Mouse (Mus musculus) liver, embryonic 11.5 days (tissue): ENCODE data around the gene Clstn2. TPM values are rescaled to one million over a fixed set of nuclear protein-coding genes. Genes with fewer than 3 reads are reported as not detected.

Source experiments
- ATAC-seq: fragments of 200-750 bp; cut with Nextera tagmentation; replicated peaks from 2 replicates; pipeline ENCODE4 v1.8.0; 2017; ENCODE audit warnings: moderate number of reproducible peaks, mild to moderate bottlenecking, moderate TSS enrichment, moderate library complexity; ENCODE audit not compliant: low FRiP score
- DNase-seq: peaks from one replicate; pipeline ENCODE4 v3.0.0-alpha.2; 2017; ENCODE audit warnings: low spot score
- H3K27ac ChIP-seq: fragments of 300-500 bp; sonication (generic); 2 replicates; pipeline ENCODE4 v1.5.1; 2014; ENCODE audit warnings: mild to moderate bottlenecking, low read depth, low read length, control low read depth
- H3K27me3 ChIP-seq: fragments of 300-500 bp; sonication (generic); replicated peaks from 2 replicates; pipeline ENCODE4 v1.6.1; 2014; ENCODE audit warnings: low read length, mixed read lengths; ENCODE audit not compliant: control insufficient read depth, insufficient read depth
- H3K36me3 ChIP-seq: fragments of 300-500 bp; sonication (generic); 2 replicates; pipeline ENCODE4 v1.6.1; 2014; ENCODE audit warnings: mild to moderate bottlenecking, low read length, moderate library complexity, mixed read lengths; ENCODE audit not compliant: control insufficient read depth, insufficient read depth
- H3K4me1 ChIP-seq: fragments of 300-500 bp; sonication (generic); replicated peaks from 2 replicates; pipeline ENCODE4 v1.6.1; 2014; ENCODE audit warnings: low read length, mixed read lengths; ENCODE audit not compliant: control insufficient read depth, insufficient read depth
- H3K4me2 ChIP-seq: fragments of 300-500 bp; sonication (generic); 2 replicates; pipeline ENCODE4 v1.6.1; 2014; ENCODE audit warnings: mild to moderate bottlenecking, control low read depth, moderate library complexity
- H3K4me3 ChIP-seq: fragments of 300-500 bp; sonication (generic); 2 replicates; pipeline ENCODE4 v1.5.1; 2014; ENCODE audit warnings: low read depth, low read length, control low read depth
- H3K9ac ChIP-seq: fragments of 300-500 bp; sonication (generic); 2 replicates; pipeline ENCODE4 v1.6.1; 2014; ENCODE audit warnings: low read depth, low read length, control low read depth
- H3K9me3 ChIP-seq: fragments of 300-500 bp; sonication (generic); 2 replicates; pipeline ENCODE4 v1.6.1; 2016; ENCODE audit warnings: low read length, inconsistent platforms, mixed read lengths; ENCODE audit not compliant: control insufficient read depth
- WGBS: fragments of 180-500 bp; shearing (Covaris S2); extraction: QIAGEN DNeasy Blood & Tissue Kit; methylation state at CpG from one replicate; pipeline ENCODE4 v1.1.7; 2014; 5-methylcytosine and 5-hydroxymethylcytosine counted together
- polyA plus RNA-seq: library from polyadenylated mRNA; unstranded; fragments of >200 nt; fragmentation: Nextera tagmentation; extraction: Ambion mirVana; gene quantifications from 2 replicates; pipeline ENCODE4 v1.2.1, GENCODE M21; 2014

The Clstn2 gene
- polyA plus RNA-seq, 1 experiment from 2014 or later = 1.2 TPM

GRCm38 (mm10) chr9:97826077-97826947, 206.7 kb downstream of the Clstn2 start:
- Histone ChIP-seq H3K36me3 (no peaks in the 10 kb centered on the region), H3K4me1 (no peaks in the 10 kb centered on the region), H3K27me3 (no peaks in the 10 kb centered on the region), H3K9ac (no peak overlapping the region), H3K4me2 (no peak overlapping the region), H3K9me3 (no peaks in the 10 kb centered on the region), H3K4me3 (no peak overlapping the region), H3K27ac (no peak overlapping the region)
- DNase-seq (no peak), ATAC-seq (no peak)
- WGBS = 63% methylated on average over 16 of the region's 16 CpGs

GRCm38 (mm10) chr9:97817116-97817515, 215.9 kb downstream of the Clstn2 start:
- 42% methylated on average over 4 of the region's 4 CpGs for WGBS

GRCm38 (mm10) chr9:97816143-97816805, 216.7 kb downstream of the Clstn2 start:
- no peak for ATAC-seq
- 73% methylated on average over 3 of the region's 3 CpGs for WGBS
- Histone ChIP-seq H3K27ac (no peak overlapping the region), H3K4me3 (no peak overlapping the region), H3K9ac (no peak overlapping the region), H3K36me3 (no peaks in the 10 kb centered on the region), H3K27me3 (no peaks in the 10 kb centered on the region), H3K4me1 (no peaks in the 10 kb centered on the region), H3K4me2 (no peak overlapping the region), H3K9me3 (no peaks in the 10 kb centered on the region)
- DNase-seq = no peak

More at GRCm38 (mm10) chr9:97817116-97817515, 215.9 kb downstream of the Clstn2 start:
- no peak overlapping the region for H3K4me3 ChIP-seq
- no peaks in the 10 kb centered on the region for H3K36me3 ChIP-seq
- H3K4me2 ChIP-seq = no peak overlapping the region
- H3K27ac ChIP-seq = no peak overlapping the region
- no peak overlapping the region for H3K9ac ChIP-seq
- H3K9me3 ChIP-seq = no peaks in the 10 kb centered on the region
- H3K27me3 ChIP-seq = no peaks in the 10 kb centered on the region
- DNase-seq (no peak), ATAC-seq (no peak)
- H3K4me1 ChIP-seq = no peaks in the 10 kb centered on the region

- H3K27me3 ChIP-seq = no peaks in the 10 kb centered on the region
- no peak overlapping the region for H3K4me3 ChIP-seq
- H3K27ac ChIP-seq = no peak overlapping the region
- 25% methylated on average over 3 of the region's 3 CpGs for WGBS
- H3K9me3 ChIP-seq = no peaks in the 10 kb centered on the region
- H3K4me1 ChIP-seq = no peaks in the 10 kb centered on the region
- no peaks in the 10 kb centered on the region for H3K36me3 ChIP-seq
- ATAC-seq (no peak), DNase-seq (no peak)
- no peak overlapping the region for H3K9ac ChIP-seq
- H3K4me2 ChIP-seq = no peak overlapping the region
These were observed 219.8 kb downstream of the Clstn2 start for GRCm38 (mm10) chr9:97813157-97813556.

GRCm38 (mm10) chr9:97807031-97807430, 225.9 kb downstream of the Clstn2 start:
- DNase-seq (no peak), ATAC-seq (no peak)
- Histone ChIP-seq H3K36me3 (no peaks in the 10 kb centered on the region), H3K27ac (no peak overlapping the region), H3K9me3 (no peaks in the 10 kb centered on the region), H3K4me2 (no peak overlapping the region), H3K4me3 (no peak overlapping the region), H3K4me1 (no peaks in the 10 kb centered on the region), H3K27me3 (no peaks in the 10 kb centered on the region), H3K9ac (no peak overlapping the region)
- 77% methylated on average over 5 of the region's 5 CpGs for WGBS

GRCm38 (mm10) chr9:97793661-97794060, 239.3 kb downstream of the Clstn2 start:
- Histone ChIP-seq H3K4me1 (no peaks in the 10 kb centered on the region), H3K36me3 (no peaks in the 10 kb centered on the region), H3K27me3 (no peaks in the 10 kb centered on the region), H3K4me3 (no peak overlapping the region), H3K9ac (no peak overlapping the region), H3K9me3 (no peaks in the 10 kb centered on the region), H3K4me2 (no peak overlapping the region), H3K27ac (no peak overlapping the region)
- no peak for ATAC-seq
- 77% methylated on average over 8 of the region's 8 CpGs for WGBS
- DNase-seq = no peak

- no peaks in the 10 kb centered on the region for H3K36me3 ChIP-seq
- no peak overlapping the region for H3K4me3 ChIP-seq
- H3K4me2 ChIP-seq = no peak overlapping the region
- H3K9me3 ChIP-seq = no peaks in the 10 kb centered on the region
- no peak overlapping the region for H3K27ac ChIP-seq
- H3K9ac ChIP-seq = no peak overlapping the region
- no peaks in the 10 kb centered on the region for H3K4me1 ChIP-seq
- ATAC-seq (no peak), DNase-seq (no peak)
- no peaks in the 10 kb centered on the region for H3K27me3 ChIP-seq
- 87% methylated on average over 5 of the region's 5 CpGs for WGBS
These were observed 244.8 kb downstream of the Clstn2 start for GRCm38 (mm10) chr9:97788151-97788670.

- 69% methylated on average over 5 of the region's 5 CpGs for WGBS
- Histone ChIP-seq H3K27ac (no peak overlapping the region), H3K4me1 (no peaks in the 10 kb centered on the region), H3K36me3 (no peaks in the 10 kb centered on the region), H3K4me2 (no peak overlapping the region), H3K9me3 (no peaks in the 10 kb centered on the region), H3K9ac (no peak overlapping the region), H3K4me3 (no peak overlapping the region), H3K27me3 (no peaks in the 10 kb centered on the region)
- ATAC-seq = no peak
- no peak for DNase-seq
These were observed 252.9 kb downstream of the Clstn2 start for GRCm38 (mm10) chr9:97780032-97780616.
